Mouse (Mus musculus) central nervous system, embryonic 18 days (tissue): Measurements from ENCODE around the gene Cse1l. TPM values are rescaled to one million over a fixed set of nuclear protein-coding genes. Genes with fewer than 3 reads are reported as not detected.

Experiments
- polyA plus RNA-seq: library from polyadenylated mRNA; depleted of rRNA; stranded (reverse); fragments of >200 nt; gene quantifications from 2 replicates; pipeline ENCODE4 v1.2.3, GENCODE M21; 2012; rRNA removed

Cse1l gene
- 66.2 and 70.1 TPM in 2 replicates for polyA plus RNA-seq

DNA sequence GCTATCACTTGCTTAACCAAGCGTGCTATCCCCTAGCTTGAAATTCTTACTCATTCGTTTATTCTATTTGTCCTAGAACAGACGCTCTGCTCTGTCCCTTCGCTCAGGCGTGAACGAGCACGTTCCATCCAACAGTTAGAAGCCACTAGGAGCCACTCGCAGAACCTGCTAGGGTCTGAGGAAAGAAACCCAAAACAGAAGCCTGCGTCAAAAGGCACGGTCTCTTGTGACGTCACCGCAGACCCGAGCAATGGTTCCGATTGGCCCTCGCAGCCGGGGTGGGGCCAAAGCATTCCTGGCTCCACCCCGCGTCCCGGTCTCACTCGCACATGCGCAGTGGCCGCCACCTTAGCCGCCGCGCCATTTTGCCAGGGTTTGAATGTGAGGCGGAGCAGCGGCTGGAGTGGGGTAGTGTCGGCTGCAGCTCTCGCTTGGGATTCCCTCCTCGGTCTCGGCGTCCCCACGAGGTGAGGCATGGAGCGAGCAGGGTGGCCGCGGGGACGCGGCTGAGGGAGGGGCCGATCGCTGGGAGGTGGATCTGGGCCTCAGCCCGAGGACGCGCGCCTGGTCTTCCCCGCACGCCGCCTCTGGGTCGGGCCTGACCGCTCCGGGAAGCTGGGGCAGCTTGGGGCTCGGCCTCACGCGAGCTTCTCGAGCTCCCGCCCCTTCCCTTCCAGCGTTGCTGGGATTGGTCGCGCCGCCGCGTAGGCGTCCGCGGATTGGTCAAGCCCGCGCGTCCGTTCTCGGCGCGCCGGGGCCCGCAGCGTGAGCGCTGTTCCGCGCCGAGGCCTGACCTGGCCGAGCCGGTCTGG lies at the start of gene Cse1l:
Cse1l (plus strand) TSS at position 330 of the 812 bp plus-strand sequence.

Other genes with a start within 250 kb of the Cse1l start
- 38.1 and 38.8 TPM in 2 replicates for gene Prex1, start 192.2 kb upstream of the Cse1l start, polyA plus RNA-seq
- gene Trp53rkb, start 113.5 kb upstream of the Cse1l start, polyA plus RNA-seq, result 10.3 and 11.1 TPM in 2 replicates
- 12.0 and 12.1 TPM in 2 replicates for gene Arfgef2, start 100.5 kb upstream of the Cse1l start, polyA plus RNA-seq
- 63.2 and 70.0 TPM in 2 replicates for gene Stau1, start 90.3 kb downstream of the Cse1l start, polyA plus RNA-seq
- gene Ddx27, start 109.2 kb downstream of the Cse1l start, polyA plus RNA-seq, result 37.6 and 37.8 TPM in 2 replicates
- 11.9 and 12.9 TPM in 2 replicates for gene Znfx1, start 157.0 kb downstream of the Cse1l start, polyA plus RNA-seq